Mouse (Mus musculus): ENCODE measurements around the gene Enam. TPM values are rescaled to one million over a fixed set of nuclear protein-coding genes. Genes with fewer than 3 reads are reported as not detected.

Enam gene
- total and polyA plus RNA-seq, 3 experiments, result 0.04 to 0.09 TPM; not detected in 1

GRCm38 (mm10) chr5:88499781-88500180 is 12.0 kb downstream of the Enam start (continued):
- TF ChIP-seq RAD21 (IDR thresholded peaks at IDR 0.05; ENCODE audit: low read depth, low read length) (no peak; the same call in 1 of the 2 replicates), HCFC1 (IDR thresholded peaks at IDR 0.05; ENCODE audit: low read depth, low read length) (no peak), RCOR1 (conservative IDR thresholded peaks at IDR 0.05; ENCODE audit: low read depth, low read length) (no peak), IRF4 (IDR thresholded peaks at IDR 0.05; ENCODE audit: low read depth, low read length) (peak; percentile 11; the same call in 1 of the 2 replicates), MYC (IDR thresholded peaks at IDR 0.05; ENCODE audit: low read depth, low read length) (peak; percentile 59; the same call in 1 of the 2 replicates), USF2 (conservative IDR thresholded peaks at IDR 0.05; ENCODE audit: low read depth, low read length) (no peak), PAX5 (IDR thresholded peaks at IDR 0.05; ENCODE audit: low read length) (no peak), CTCF (conservative IDR thresholded peaks at IDR 0.05 in 1 of 2, IDR thresholded peaks at IDR 0.05 in 1 of 2; ENCODE audit: low read depth in 2 of 2, low read length in 2 of 2) (no peak), MAX (IDR thresholded peaks at IDR 0.05; ENCODE audit: low read length) (peak; percentile 59), MXI1 (IDR thresholded peaks at IDR 0.05; ENCODE audit: low read depth, low read length) (no peak), SIN3A (IDR thresholded peaks at IDR 0.05; ENCODE audit: low read length) (no peak), POLR2AphosphoS2 (IDR thresholded peaks at IDR 0.05; ENCODE audit: low read depth, low read length) (no peak), MAZ (IDR thresholded peaks at IDR 0.05; ENCODE audit: low read depth, low read length) (no peak), JUND (conservative IDR thresholded peaks at IDR 0.05; ENCODE audit: low read depth, low read length) (no peak), NRF1 (IDR thresholded peaks at IDR 0.05; ENCODE audit: low read depth, low read length) (no peak), ELF1 (IDR thresholded peaks at IDR 0.05; ENCODE audit: low read depth, low read length) (0 out of 2 replicates have a peak, but pooled peaks have one; percentile 40), ETS1 (conservative IDR thresholded peaks at IDR 0.05; ENCODE audit: low read depth, low read length) (peak; percentile 55), JUN (IDR thresholded peaks at IDR 0.05; ENCODE audit: insufficient read depth, low read depth, low read length) (no peak), CHD2 (IDR thresholded peaks at IDR 0.05; ENCODE audit: low read length) (no peak)

GRCm38 (mm10) chr5:88508555-88508954 is 20.8 kb downstream of the Enam start:
- Histone ChIP-seq H3K36me3 (replicated peaks in 1 of 2; ENCODE audit: control insufficient read depth in 1 of 2, insufficient read depth in 1 of 2, low read length in 1 of 2) (no peaks in the 10 kb centered on the region), H3K4me2 (ENCODE audit: insufficient read depth, low read depth, poor library complexity, severe bottlenecking) (peak overlapping the region; percentile 43), H3K27ac (ENCODE audit: insufficient read depth, low read depth) (peak overlapping the region; percentile 99), H3K27me3 (replicated peaks) (no peaks in the 10 kb centered on the region), H3K79me2 (replicated peaks; ENCODE audit: control insufficient read depth, extremely low read depth, insufficient read depth, poor library complexity, severe bottlenecking) (no peaks in the 10 kb centered on the region), H3K9me3 (replicated peaks; ENCODE audit: low read length) (no peaks in the 10 kb centered on the region), H3K4me1 (ENCODE audit: control insufficient read depth in 1 of 2, insufficient read depth in 2 of 2) (peaks cover 19 to 42% of the 10 kb centered on the region in 2 experiments), H3K4me3 (replicated peaks in 1 of 3; ENCODE audit: low read depth in 2 of 3, low read length in 2 of 3, poor library complexity in 1 of 3) (no peak overlapping the region), H3K9ac (ENCODE audit: insufficient read depth, low read depth) (peak overlapping the region; percentile 52)
- DNase-seq (ENCODE audit: extremely low read depth), result peak; percentile 88
- TF ChIP-seq CTCF (conservative IDR thresholded peaks at IDR 0.05 in 1 of 2, IDR thresholded peaks at IDR 0.05 in 1 of 2; ENCODE audit: low read depth in 2 of 2, low read length in 2 of 2) (no peak), MAFK (IDR thresholded peaks at IDR 0.05; ENCODE audit: insufficient replicate concordance, low read length) (peak; percentile 58; the same call in 1 of the 2 replicates), MEF2A (IDR thresholded peaks at IDR 0.05; ENCODE audit: borderline replicate concordance, low read depth, low read length) (peak; percentile 96), JUN (IDR thresholded peaks at IDR 0.05; ENCODE audit: insufficient read depth, low read depth, low read length) (peak; percentile 81), MAZ (IDR thresholded peaks at IDR 0.05; ENCODE audit: low read depth, low read length) (peak; percentile 90; the same call in 1 of the 2 replicates), ZMIZ1 (IDR thresholded peaks at IDR 0.05; ENCODE audit: low read depth, low read length) (no peak), ZNF384 (IDR thresholded peaks at IDR 0.05; ENCODE audit: low read depth, low read length) (peak; percentile 75; the same call in 1 of the 2 replicates), MYC (IDR thresholded peaks at IDR 0.05; ENCODE audit: low read depth, low read length) (0 out of 2 replicates have a peak, but pooled peaks have one; percentile 42), RAD21 (IDR thresholded peaks at IDR 0.05; ENCODE audit: low read depth, low read length) (no peak), TCF12 (IDR thresholded peaks at IDR 0.05; ENCODE audit: low read depth, low read length) (peak; percentile 84), ETS1 (conservative IDR thresholded peaks at IDR 0.05; ENCODE audit: low read depth, low read length) (peak; percentile 90), SIN3A (IDR thresholded peaks at IDR 0.05; ENCODE audit: low read length) (0 out of 2 replicates have a peak, but pooled peaks have one; percentile 50), EP300 (IDR thresholded peaks at IDR 0.05; ENCODE audit: low read length) (peak; percentile 91), BHLHE40 (IDR thresholded peaks at IDR 0.05; ENCODE audit: low read depth, low read length) (peak; percentile 71), MXI1 (IDR thresholded peaks at IDR 0.05; ENCODE audit: low read depth, low read length) (no peak), IRF4 (IDR thresholded peaks at IDR 0.05; ENCODE audit: low read depth, low read length) (peak; percentile 94), JUND (conservative IDR thresholded peaks at IDR 0.05; ENCODE audit: low read depth, low read length) (peak; percentile 83)
- dilution Hi-C loops (cut with MboI; ENCODE audit: extremely low pct_ligation_motif_present, extremely low pct_unique_long_range_greater_than_20kb, low sequenced_read_pairs), result no loop called here
- in situ Hi-C loops (cut with MboI; ENCODE audit: low pct_ligation_motif_present, low pct_unique_long_range_greater_than_20kb, low sequenced_read_pairs), result no loop called here
